Mouse (Mus musculus) liver, postnatal 0 days (tissue): ENCODE results near the gene Rint1.

Experiments used
- CTCF ChIP-seq: sonication (generic); IDR thresholded peaks from 2 replicates; pipeline ENCODE4 v1.5.1; 2016; ENCODE audit warnings: antibody characterized with exemption, low read depth
- EP300 ChIP-seq: IDR thresholded peaks from 2 replicates; pipeline ENCODE4 v1.6.1; 2016; ENCODE audit warnings: antibody characterized with exemption, low read depth, mild to moderate bottlenecking

DNA sequence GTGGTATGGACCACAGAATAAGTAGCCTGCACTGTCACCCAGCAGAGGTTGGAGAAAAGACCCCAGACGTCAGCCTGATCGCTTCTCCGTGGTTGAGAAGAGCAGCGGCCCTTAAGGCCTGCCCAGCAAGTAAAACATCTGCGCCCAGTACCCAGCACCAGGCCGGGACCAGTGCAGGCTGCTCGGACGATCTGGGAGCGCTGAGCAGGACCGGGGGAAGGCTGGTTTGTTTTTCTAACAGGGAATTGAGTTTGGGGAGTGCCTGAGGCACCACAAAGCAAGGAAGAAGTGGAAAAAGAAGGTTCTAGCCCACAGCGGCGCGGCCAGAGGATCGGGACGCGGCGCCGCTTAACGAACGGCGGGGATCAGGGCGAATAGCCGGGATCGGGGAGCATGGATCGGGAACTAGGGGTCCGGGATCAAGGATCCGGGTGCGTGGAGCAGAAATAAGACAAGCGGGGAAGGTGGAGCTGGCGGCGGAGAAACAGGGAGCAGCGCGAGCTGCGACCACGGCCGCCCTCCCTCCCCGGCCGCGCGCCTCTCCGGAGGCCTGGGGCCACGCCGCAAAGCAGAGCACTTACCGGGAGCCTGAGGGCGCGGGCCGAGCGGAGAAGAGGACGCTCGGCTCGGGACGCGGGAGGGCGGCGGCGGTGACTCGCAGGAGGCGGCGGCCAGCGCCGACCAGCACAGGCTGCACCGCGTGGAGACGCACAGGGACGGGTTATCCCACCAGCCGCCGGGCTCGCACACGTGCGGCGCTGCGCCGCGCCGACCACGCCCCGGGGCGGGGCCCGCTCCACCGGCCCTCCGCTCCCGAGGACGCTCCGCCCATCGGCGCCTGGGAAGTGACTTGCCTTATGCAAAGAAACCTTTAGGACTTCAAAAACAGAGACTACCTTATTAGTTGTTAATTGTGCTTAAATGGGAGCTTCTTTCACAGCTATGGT is 4.3 kb upstream of the Rint1 start, which contains the start of gene Pus7:
- no peak for TF ChIP-seq CTCF
- TF ChIP-seq EP300 = no peak
